Mouse (Mus musculus) hindbrain, postnatal 0 days (tissue): ENCODE measurements at regions not wholly inside any gene's neighbourhood (a gene's known extent, or its start where the extent isn't known, plus 50 kb on each side); places are given as distances from the start of the nearest gene placed in this dataset.
"Not testable (repeated sequence)": the region's sequence is repeated elsewhere in the genome, so short reads cannot be mapped to it uniquely, and the experiment has no call there.

Source experiments
- ATAC-seq: fragments of 200-750 bp; cut with Nextera tagmentation; 2 replicates; pipeline ENCODE4 v1.8.0; 2017; ENCODE audit warnings: mild to moderate bottlenecking, moderate TSS enrichment, moderate library complexity
- DNase-seq: peaks from one replicate; pipeline ENCODE4 v3.0.0-alpha.2; 2015; ENCODE audit warnings: low spot score
- H3K27ac ChIP-seq: fragments of 300-500 bp; sonication (generic); 2 replicates; pipeline ENCODE4 v1.5.1; 2014; ENCODE audit warnings: mild to moderate bottlenecking
- H3K27me3 ChIP-seq: fragments of 300-500 bp; sonication (generic); 2 replicates; pipeline ENCODE4 v1.6.1; 2014; ENCODE audit warnings: low read length, mixed read lengths; ENCODE audit not compliant: insufficient read depth
- H3K36me3 ChIP-seq: fragments of 300-500 bp; sonication (generic); 2 replicates; pipeline ENCODE4 v1.6.1; 2014; ENCODE audit warnings: low read length, mixed read lengths; ENCODE audit not compliant: insufficient read depth
- H3K4me1 ChIP-seq: fragments of 300-500 bp; sonication (generic); 2 replicates; pipeline ENCODE4 v1.6.1; 2014; ENCODE audit warnings: antibody characterized with exemption, low read length, mixed read lengths; ENCODE audit not compliant: insufficient read depth
- H3K4me2 ChIP-seq: fragments of 300-500 bp; sonication (generic); 2 replicates; pipeline ENCODE4 v1.6.1; 2014; ENCODE audit warnings: low read depth, mild to moderate bottlenecking, low read length, moderate library complexity, mixed read lengths
- H3K4me3 ChIP-seq: fragments of 300-500 bp; sonication (generic); 2 replicates; pipeline ENCODE4 v1.5.1; 2014; ENCODE audit warnings: low read length
- H3K9ac ChIP-seq: fragments of 300-500 bp; sonication (generic); replicated peaks from 2 replicates; pipeline ENCODE4 v1.6.1; 2014; ENCODE audit warnings: mild to moderate bottlenecking, low read length, moderate library complexity, mixed read lengths
- H3K9me3 ChIP-seq: fragments of 300-500 bp; sonication (generic); 2 replicates; pipeline ENCODE4 v1.6.1; 2016; ENCODE audit warnings: low read length, mixed read lengths
- CTCF ChIP-seq: IDR thresholded peaks from 2 replicates; pipeline ENCODE4 v1.5.1; 2016; ENCODE audit warnings: antibody characterized with exemption, control low read depth, low read depth
- WGBS: fragments of 180-500 bp; shearing (Covaris S2); extraction: QIAGEN DNeasy Blood & Tissue Kit; methylation state at CpG from one replicate; pipeline ENCODE4 v1.1.7; 2014; 5-methylcytosine and 5-hydroxymethylcytosine counted together

DNA sequence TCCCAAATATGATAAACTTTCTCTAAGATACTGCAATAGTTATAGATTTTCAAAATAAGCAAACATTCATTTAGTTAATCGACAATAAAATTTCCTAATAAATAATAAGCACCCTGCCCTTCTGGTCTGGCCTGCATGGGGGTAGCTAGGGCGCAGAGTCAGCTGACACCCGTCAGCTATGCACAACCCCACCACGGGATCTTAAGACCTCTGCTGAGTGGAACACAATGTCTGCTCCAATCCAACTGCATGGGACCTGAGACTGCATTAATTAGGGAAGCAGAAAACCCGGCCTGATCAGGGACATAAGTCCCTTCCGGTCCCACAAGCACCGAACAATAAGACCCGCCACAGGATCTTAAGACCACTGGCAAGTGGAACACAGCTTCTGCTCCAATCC, 243.8 kb upstream of the Hand2 start:
- ATAC-seq (no peak), DNase-seq (no peak)
- Histone ChIP-seq H3K4me1 (no peaks in the 10 kb centered on the region), H3K27me3 (no peaks in the 10 kb centered on the region), H3K36me3 (no peaks in the 10 kb centered on the region), H3K9me3 (no peaks in the 10 kb centered on the region), H3K27ac (no peak overlapping the region), H3K4me3 (no peak overlapping the region), H3K9ac (no peak overlapping the region), H3K4me2 (no peak overlapping the region)
- no peak for TF ChIP-seq CTCF
- WGBS, result 77% methylated on average over 8 of the region's 8 CpGs

DNA sequence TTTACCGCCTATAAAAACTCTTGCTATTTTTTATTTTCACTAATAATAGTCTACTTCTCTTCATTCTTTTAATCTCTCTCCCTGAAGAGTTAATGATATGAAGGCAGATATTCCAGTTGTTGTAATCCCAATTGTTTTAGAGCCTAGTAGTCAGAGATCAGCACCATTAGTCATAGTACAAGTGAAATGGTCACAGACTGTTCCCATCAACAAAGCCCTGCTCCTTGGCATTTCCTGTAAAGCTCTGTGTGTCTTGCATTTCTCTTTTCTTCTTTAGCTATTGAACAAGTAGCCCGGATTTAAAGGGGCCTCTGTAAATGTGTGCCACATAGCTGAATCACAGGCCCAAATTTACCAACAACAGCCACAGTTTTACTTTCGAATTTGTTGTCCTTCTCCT, 234.0 kb upstream of the Hand2 start:
- ATAC-seq, result no peak
- Histone ChIP-seq H3K9me3 (no peaks in the 10 kb centered on the region), H3K36me3 (no peaks in the 10 kb centered on the region), H3K27me3 (no peaks in the 10 kb centered on the region), H3K4me1 (no peaks in the 10 kb centered on the region), H3K9ac (no peak overlapping the region), H3K27ac (no peak overlapping the region), H3K4me2 (no peak overlapping the region), H3K4me3 (no peak overlapping the region)
- DNase-seq, result no peak
- WGBS, result 70% methylated on average over 3 of the region's 3 CpGs
- no peak for TF ChIP-seq CTCF

DNA sequence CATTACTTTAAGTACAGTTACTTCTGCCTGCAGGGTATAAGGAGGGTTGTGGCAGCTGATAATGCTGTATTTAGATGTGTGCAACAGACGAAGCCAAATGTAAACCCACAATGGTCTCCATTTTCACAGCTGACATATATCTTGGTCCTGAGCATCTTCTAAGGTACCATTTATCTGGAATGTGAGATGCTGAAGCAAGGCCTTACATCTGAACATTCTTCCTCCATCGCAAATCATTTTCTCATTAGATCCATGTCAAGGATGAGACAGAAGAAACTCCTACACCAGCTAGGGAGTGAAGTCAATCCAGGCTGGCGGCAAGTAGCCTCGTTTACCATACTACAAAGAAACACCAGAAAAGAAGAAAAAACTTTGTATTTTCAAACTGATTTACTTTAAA, 228.4 kb upstream of the Hand2 start:
- Histone ChIP-seq H3K4me3 (no peak overlapping the region), H3K27ac (no peak overlapping the region), H3K9ac (no peak overlapping the region), H3K9me3 (no peaks in the 10 kb centered on the region), H3K36me3 (no peaks in the 10 kb centered on the region), H3K27me3 (no peaks in the 10 kb centered on the region), H3K4me2 (no peak overlapping the region), H3K4me1 (no peaks in the 10 kb centered on the region)
- TF ChIP-seq CTCF, result no peak
- no peak for DNase-seq
- WGBS, result 87% methylated on average over 4 of the region's 4 CpGs
- no peak for ATAC-seq

DNA sequence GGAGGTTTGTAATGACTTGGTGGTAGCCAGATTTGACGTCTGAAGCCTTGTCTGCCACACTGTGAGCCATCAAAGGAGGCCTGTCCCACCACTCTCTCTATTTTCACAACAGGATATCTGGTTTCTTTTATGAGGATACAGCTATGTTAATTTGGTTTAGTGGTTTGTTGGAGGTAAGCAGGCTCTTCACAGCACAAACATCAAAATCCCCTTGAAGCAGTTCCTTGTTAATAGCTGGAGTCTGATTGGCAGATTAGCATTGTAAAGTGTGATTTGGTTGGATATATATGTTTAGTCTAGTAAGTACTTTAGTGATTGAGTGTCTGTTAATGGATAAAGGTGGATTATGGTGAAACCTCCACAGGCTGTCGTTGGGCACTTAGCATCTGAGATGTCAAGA, 225.6 kb upstream of the Hand2 start:
- Histone ChIP-seq H3K9me3 (no peaks in the 10 kb centered on the region), H3K27ac (no peak overlapping the region), H3K27me3 (no peaks in the 10 kb centered on the region), H3K4me3 (no peak overlapping the region), H3K36me3 (no peaks in the 10 kb centered on the region), H3K4me2 (no peak overlapping the region), H3K9ac (no peak overlapping the region), H3K4me1 (no peaks in the 10 kb centered on the region)
- ATAC-seq (no peak), DNase-seq (no peak)
- 59% methylated on average over 2 of the region's 2 CpGs for WGBS
- no peak for TF ChIP-seq CTCF

DNA sequence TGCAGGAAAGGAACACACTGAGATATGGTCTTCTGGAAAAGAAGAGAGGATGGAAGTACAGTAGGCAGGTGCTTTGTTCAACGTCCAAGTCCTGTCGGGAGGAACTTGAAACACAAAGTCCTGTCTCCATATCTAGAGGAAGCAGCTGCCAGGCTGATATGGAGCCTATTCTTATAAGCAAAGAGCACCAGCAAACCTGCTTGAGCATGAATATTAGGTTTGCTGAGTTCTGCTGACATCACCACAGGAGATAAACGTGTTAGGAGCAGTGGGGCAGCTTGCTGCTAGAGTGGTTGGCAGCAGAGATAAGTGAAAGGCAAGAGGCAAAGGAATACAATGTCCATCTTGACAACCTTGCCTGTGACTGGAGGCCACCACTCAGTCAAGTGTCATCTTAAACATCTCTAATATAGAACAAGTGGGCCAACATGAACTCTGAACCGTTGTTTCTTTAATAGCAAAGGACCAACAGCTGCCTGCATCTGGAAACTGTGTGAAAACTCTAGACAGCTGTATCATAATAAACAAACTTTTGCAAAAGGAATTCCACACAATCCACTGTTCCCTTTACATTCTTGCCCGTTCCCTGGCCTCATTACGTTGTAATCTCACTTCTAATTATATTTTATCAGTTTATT, 209.9 kb upstream of the Hand2 start:
- WGBS, result 83% methylated on average over 2 of the region's 6 CpGs
- not testable (repeated sequence) for H3K9ac ChIP-seq, H3K27me3 ChIP-seq, ATAC-seq, H3K4me3 ChIP-seq, H3K4me2 ChIP-seq, DNase-seq, H3K36me3 ChIP-seq, H3K9me3 ChIP-seq, H3K4me1 ChIP-seq, H3K27ac ChIP-seq

DNA sequence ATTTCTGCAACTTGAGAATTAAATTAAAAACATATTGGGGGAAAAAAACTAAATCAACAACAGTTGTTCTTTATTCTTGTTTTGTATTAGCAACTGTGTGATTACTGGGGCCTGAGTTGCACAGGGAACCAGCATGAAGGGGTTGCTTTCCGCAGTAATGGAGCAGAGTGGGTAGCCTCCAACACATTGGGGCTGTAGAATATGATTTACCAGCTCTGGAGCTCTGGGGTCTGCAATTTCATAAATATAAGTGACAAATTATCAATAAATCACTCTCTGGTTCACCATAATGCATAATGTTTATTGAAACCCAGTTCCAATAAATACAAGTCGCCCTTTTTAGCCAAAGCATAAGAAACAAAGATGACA, 209.4 kb upstream of the Hand2 start:
- Histone ChIP-seq H3K4me3 (no peak overlapping the region), H3K9ac (no peak overlapping the region), H3K4me2 (no peak overlapping the region), H3K27me3 (no peaks in the 10 kb centered on the region), H3K9me3 (no peaks in the 10 kb centered on the region; the same call in 1 of the 2 replicates), H3K27ac (no peak overlapping the region), H3K36me3 (no peaks in the 10 kb centered on the region), H3K4me1 (no peaks in the 10 kb centered on the region)
- WGBS, result 68% methylated on average over 2 of the region's 2 CpGs
- no peak for TF ChIP-seq CTCF
- DNase-seq (no peak), ATAC-seq (no peak)

DNA sequence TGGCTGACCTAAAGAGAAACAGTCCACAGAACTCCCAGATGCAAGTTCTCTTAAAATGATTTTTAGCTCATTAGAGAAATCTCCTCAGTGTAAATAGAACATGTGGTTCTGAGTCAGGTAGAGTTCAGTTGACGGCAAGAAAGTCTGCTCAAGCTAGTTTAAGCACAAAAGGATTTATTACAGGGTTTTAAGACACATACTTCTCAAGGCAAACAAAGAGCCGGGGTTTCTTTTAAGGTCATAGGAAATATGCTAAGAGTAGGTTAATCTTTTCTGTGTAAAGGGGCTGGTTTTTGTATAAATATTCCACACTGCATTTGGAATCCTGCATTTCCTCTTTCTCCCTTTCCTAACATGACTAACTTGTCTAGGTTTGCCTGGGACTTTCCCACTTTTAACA, 206.9 kb upstream of the Hand2 start:
- Histone ChIP-seq H3K27ac (no peak overlapping the region), H3K27me3 (no peaks in the 10 kb centered on the region), H3K4me2 (no peak overlapping the region), H3K9ac (no peak overlapping the region), H3K36me3 (no peaks in the 10 kb centered on the region), H3K9me3 (no peaks in the 10 kb centered on the region; the same call in 1 of the 2 replicates), H3K4me1 (no peaks in the 10 kb centered on the region), H3K4me3 (no peak overlapping the region)
- TF ChIP-seq CTCF, result no peak
- no peak for DNase-seq
- ATAC-seq, result no peak
- 77% methylated on average over 2 of the region's 2 CpGs for WGBS
